Mouse (Mus musculus): ENCODE results near the gene Adcy1. TPM values are rescaled to one million over a fixed set of nuclear protein-coding genes. Genes with fewer than 3 reads are reported as not detected.

Adcy1 gene
- polyA plus RNA-seq, 1 experiment from 2014 or later = 0.79 TPM

GRCm38 (mm10) chr11:7073556-7073955 is 10.3 kb downstream of the Adcy1 start:
- no peak overlapping the region for H3K9ac ChIP-seq
- H3K36me3 ChIP-seq = no peaks in the 10 kb centered on the region
- no peak overlapping the region for H3K4me3 ChIP-seq
- H3K9me3 ChIP-seq = no peaks in the 10 kb centered on the region
- H3K27ac ChIP-seq = no peak overlapping the region
- ATAC-seq (ENCODE audit: borderline replicate concordance, extremely low read depth, low FRiP score, low TSS enrichment) = no peak
- WGBS = 85% methylated on average over 3 of the region's 3 CpGs
- H3K27me3 ChIP-seq = no peaks in the 10 kb centered on the region
- H3K4me2 ChIP-seq = no peak overlapping the region
- H3K4me1 ChIP-seq = no peaks in the 10 kb centered on the region

GRCm38 (mm10) chr11:7076510-7076909 is 13.2 kb downstream of the Adcy1 start:
- H3K36me3 ChIP-seq = no peaks in the 10 kb centered on the region
- no peak overlapping the region for H3K27ac ChIP-seq
- H3K27me3 ChIP-seq = no peaks in the 10 kb centered on the region
- ATAC-seq (ENCODE audit: borderline replicate concordance, extremely low read depth, low FRiP score, low TSS enrichment) = no peak
- H3K4me1 ChIP-seq = no peaks in the 10 kb centered on the region
- WGBS = 73% methylated on average over 3 of the region's 3 CpGs
- H3K4me3 ChIP-seq = no peak overlapping the region
- no peak overlapping the region for H3K4me2 ChIP-seq
- no peaks in the 10 kb centered on the region for H3K9me3 ChIP-seq
- no peak overlapping the region for H3K9ac ChIP-seq

GRCm38 (mm10) chr11:7081893-7082292 is 18.6 kb downstream of the Adcy1 start:
- no peaks in the 10 kb centered on the region for H3K4me1 ChIP-seq
- H3K4me2 ChIP-seq = no peak overlapping the region
- H3K9ac ChIP-seq = no peak overlapping the region
- no peak overlapping the region for H3K27ac ChIP-seq
- ATAC-seq (ENCODE audit: borderline replicate concordance, extremely low read depth, low FRiP score, low TSS enrichment) = no peak
- H3K36me3 ChIP-seq = no peaks in the 10 kb centered on the region
- H3K4me3 ChIP-seq = no peak overlapping the region
- H3K9me3 ChIP-seq = no peaks in the 10 kb centered on the region
- H3K27me3 ChIP-seq = no peaks in the 10 kb centered on the region
- WGBS = 96% methylated on average over 1 of the region's 1 CpGs

GRCm38 (mm10) chr11:7083911-7084310 is 20.6 kb downstream of the Adcy1 start:
- Histone ChIP-seq H3K4me1 (no peaks in the 10 kb centered on the region), H3K9me3 (no peaks in the 10 kb centered on the region), H3K4me3 (no peak overlapping the region), H3K36me3 (no peaks in the 10 kb centered on the region), H3K4me2 (no peak overlapping the region), H3K27me3 (no peaks in the 10 kb centered on the region), H3K27ac (no peak overlapping the region), H3K9ac (no peak overlapping the region)
- WGBS = 89% methylated on average over 1 of the region's 1 CpGs
- ATAC-seq (ENCODE audit: borderline replicate concordance, extremely low read depth, low FRiP score, low TSS enrichment) = no peak

GRCm38 (mm10) chr11:7085184-7085583 is 21.9 kb downstream of the Adcy1 start:
- no peak overlapping the region for H3K27ac ChIP-seq
- no peaks in the 10 kb centered on the region for H3K9me3 ChIP-seq
- no peak overlapping the region for H3K4me3 ChIP-seq
- WGBS = 76% methylated on average over 5 of the region's 5 CpGs
- H3K4me1 ChIP-seq = no peaks in the 10 kb centered on the region
- H3K36me3 ChIP-seq = no peaks in the 10 kb centered on the region
- no peak overlapping the region for H3K9ac ChIP-seq
- no peak overlapping the region for H3K4me2 ChIP-seq
- no peaks in the 10 kb centered on the region for H3K27me3 ChIP-seq
- no peak for ATAC-seq (ENCODE audit: borderline replicate concordance, extremely low read depth, low FRiP score, low TSS enrichment)

GRCm38 (mm10) chr11:7091120-7091519 is 27.8 kb downstream of the Adcy1 start:
- Histone ChIP-seq H3K4me1 (no peaks in the 10 kb centered on the region), H3K27ac (no peak overlapping the region), H3K4me3 (no peak overlapping the region), H3K4me2 (no peak overlapping the region), H3K36me3 (no peaks in the 10 kb centered on the region), H3K27me3 (no peaks in the 10 kb centered on the region), H3K9ac (no peak overlapping the region), H3K9me3 (no peaks in the 10 kb centered on the region)
- no peak for ATAC-seq (ENCODE audit: borderline replicate concordance, extremely low read depth, low FRiP score, low TSS enrichment)
- 88% methylated on average over 5 of the region's 5 CpGs for WGBS

GRCm38 (mm10) chr11:7094844-7095243 is 31.6 kb downstream of the Adcy1 start:
- no peak overlapping the region for H3K4me3 ChIP-seq
- H3K27ac ChIP-seq = no peak overlapping the region
- no peaks in the 10 kb centered on the region for H3K36me3 ChIP-seq
- no peaks in the 10 kb centered on the region for H3K9me3 ChIP-seq
- ATAC-seq (ENCODE audit: borderline replicate concordance, extremely low read depth, low FRiP score, low TSS enrichment) = no peak
- H3K4me2 ChIP-seq = no peak overlapping the region
- 91% methylated on average over 6 of the region's 6 CpGs for WGBS
- H3K27me3 ChIP-seq = no peaks in the 10 kb centered on the region
- H3K9ac ChIP-seq = no peak overlapping the region
- no peaks in the 10 kb centered on the region for H3K4me1 ChIP-seq

- no peak overlapping the region for H3K4me3 ChIP-seq
- H3K36me3 ChIP-seq = no peaks in the 10 kb centered on the region
- no peaks in the 10 kb centered on the region for H3K9me3 ChIP-seq
- no peak overlapping the region for H3K4me2 ChIP-seq
- no peaks in the 10 kb centered on the region for H3K4me1 ChIP-seq
- 72% methylated on average over 6 of the region's 6 CpGs for WGBS
- no peak overlapping the region for H3K9ac ChIP-seq
- no peak for ATAC-seq (ENCODE audit: borderline replicate concordance, extremely low read depth, low FRiP score, low TSS enrichment)
- H3K27me3 ChIP-seq = no peaks in the 10 kb centered on the region
- no peak overlapping the region for H3K27ac ChIP-seq
Observed at GRCm38 (mm10) chr11:7101674-7102073, 38.4 kb downstream of the Adcy1 start.

GRCm38 (mm10) chr11:7102256-7103194 is 39.2 kb downstream of the Adcy1 start:
- WGBS = 63% methylated on average over 14 of the region's 14 CpGs
- ATAC-seq (ENCODE audit: borderline replicate concordance, extremely low read depth, low FRiP score, low TSS enrichment) = no peak
- no peak overlapping the region for H3K4me3 ChIP-seq
- H3K4me2 ChIP-seq = no peak overlapping the region
- no peaks in the 10 kb centered on the region for H3K4me1 ChIP-seq
- H3K27ac ChIP-seq = no peak overlapping the region
- no peak overlapping the region for H3K9ac ChIP-seq
- H3K27me3 ChIP-seq = no peaks in the 10 kb centered on the region
- no peaks in the 10 kb centered on the region for H3K9me3 ChIP-seq
- H3K36me3 ChIP-seq = no peaks in the 10 kb centered on the region

GRCm38 (mm10) chr11:7105337-7105736 is 42.0 kb downstream of the Adcy1 start:
- H3K4me1 ChIP-seq = no peaks in the 10 kb centered on the region
- H3K36me3 ChIP-seq = no peaks in the 10 kb centered on the region
- no peaks in the 10 kb centered on the region for H3K27me3 ChIP-seq
- ATAC-seq (ENCODE audit: borderline replicate concordance, extremely low read depth, low FRiP score, low TSS enrichment) = no peak
- H3K27ac ChIP-seq = no peak overlapping the region
- no peak overlapping the region for H3K4me2 ChIP-seq
- WGBS = 82% methylated on average over 8 of the region's 8 CpGs
- H3K9ac ChIP-seq = no peak overlapping the region
- no peaks in the 10 kb centered on the region for H3K9me3 ChIP-seq
- H3K4me3 ChIP-seq = no peak overlapping the region

- Histone ChIP-seq H3K36me3 (no peaks in the 10 kb centered on the region), H3K9me3 (no peaks in the 10 kb centered on the region), H3K27ac (no peak overlapping the region), H3K27me3 (no peaks in the 10 kb centered on the region), H3K4me3 (no peak overlapping the region), H3K9ac (no peak overlapping the region), H3K4me1 (no peaks in the 10 kb centered on the region), H3K4me2 (no peak overlapping the region)
- ATAC-seq (ENCODE audit: borderline replicate concordance, extremely low read depth, low FRiP score, low TSS enrichment) = no peak
- 74% methylated on average over 4 of the region's 4 CpGs for WGBS
Observed at GRCm38 (mm10) chr11:7109131-7109530, 45.8 kb downstream of the Adcy1 start.

GRCm38 (mm10) chr11:7113046-7113445 is 49.8 kb downstream of the Adcy1 start:
- Histone ChIP-seq H3K27ac (no peak overlapping the region), H3K9ac (no peak overlapping the region), H3K4me1 (no peaks in the 10 kb centered on the region), H3K4me2 (no peak overlapping the region), H3K27me3 (no peaks in the 10 kb centered on the region), H3K36me3 (no peaks in the 10 kb centered on the region), H3K9me3 (no peaks in the 10 kb centered on the region), H3K4me3 (no peak overlapping the region)
- 66% methylated on average over 4 of the region's 4 CpGs for WGBS
- no peak for ATAC-seq (ENCODE audit: borderline replicate concordance, extremely low read depth, low FRiP score, low TSS enrichment)
